Mouse (Mus musculus) kidney, embryonic 14.5 days (tissue): ENCODE data around the gene Slain2. TPM values are rescaled to one million over a fixed set of nuclear protein-coding genes. Genes with fewer than 3 reads are reported as not detected.

Experiments
- ATAC-seq: fragments of 200-750 bp; cut with Nextera tagmentation; 2 replicates; pipeline ENCODE4 v1.8.0; 2017; ENCODE audit warnings: moderate number of reproducible peaks, mild to moderate bottlenecking, moderate TSS enrichment, moderate library complexity; ENCODE audit not compliant: low FRiP score, low TSS enrichment
- H3K27ac ChIP-seq: fragments of 300-500 bp; sonication (generic); 2 replicates; pipeline ENCODE4 v1.5.1; 2014; ENCODE audit warnings: low read depth, mild to moderate bottlenecking, low read length, moderate library complexity, mixed read lengths
- H3K27me3 ChIP-seq: fragments of 300-500 bp; sonication (generic); 2 replicates; pipeline ENCODE4 v1.6.1; 2014; ENCODE audit warnings: mild to moderate bottlenecking, low read length; ENCODE audit not compliant: control insufficient read depth, insufficient read depth
- H3K36me3 ChIP-seq: fragments of 300-500 bp; sonication (generic); 2 replicates; pipeline ENCODE4 v1.6.1; 2014; ENCODE audit warnings: low read length, mixed read lengths; ENCODE audit not compliant: control insufficient read depth, insufficient read depth
- H3K4me1 ChIP-seq: fragments of 300-500 bp; sonication (generic); 2 replicates; pipeline ENCODE4 v1.6.1; 2014; ENCODE audit warnings: low read length, mixed read lengths; ENCODE audit not compliant: control insufficient read depth, insufficient read depth
- H3K4me2 ChIP-seq: fragments of 300-500 bp; sonication (generic); replicated peaks from 2 replicates; pipeline ENCODE4 v1.6.1; 2014; ENCODE audit warnings: low read depth, mild to moderate bottlenecking, low read length
- H3K4me3 ChIP-seq: fragments of 300-500 bp; sonication (generic); 2 replicates; pipeline ENCODE4 v1.5.1; 2014; ENCODE audit warnings: mild to moderate bottlenecking, low read length
- H3K9ac ChIP-seq: fragments of 300-500 bp; sonication (generic); 2 replicates; pipeline ENCODE4 v1.6.1; 2014; ENCODE audit warnings: low read depth, mild to moderate bottlenecking, low read length, moderate library complexity
- H3K9me3 ChIP-seq: fragments of 300-500 bp; sonication (generic); 2 replicates; pipeline ENCODE4 v1.6.1; 2016; ENCODE audit warnings: low read length; ENCODE audit not compliant: control insufficient read depth
- WGBS: fragments of 180-500 bp; shearing (Covaris S2); extraction: QIAGEN DNeasy Blood & Tissue Kit; methylation state at CpG from one replicate; pipeline ENCODE4 v1.1.7; 2014; 5-methylcytosine and 5-hydroxymethylcytosine counted together
- polyA plus RNA-seq: library from polyadenylated mRNA; unstranded; fragments of >200 nt; fragmentation: Nextera tagmentation; extraction: Ambion mirVana; gene quantifications from 2 replicates; pipeline ENCODE4 v1.2.1, GENCODE M21; 2014

The Slain2 gene
- polyA plus RNA-seq: 18.4 and 25.3 TPM in 2 replicates

- peak within 1 kb of the TSS; percentile 97 for H3K9ac ChIP-seq
- H3K27me3 ChIP-seq: no peaks in the 10 kb centered on the region
- H3K4me2 ChIP-seq: peak within 1 kb of the TSS; percentile 83
- WGBS: under 1% methylated on average over 77 of the region's 83 CpGs
- H3K4me3 ChIP-seq: peak within 1 kb of the TSS; percentile 96
- H3K27ac ChIP-seq: peak within 1 kb of the TSS; percentile 99
- no peaks in the 10 kb centered on the region for H3K36me3 ChIP-seq
- ATAC-seq: peak; percentile 95
- peaks cover 21% of the 10 kb centered on the region for H3K4me1 ChIP-seq
- H3K9me3 ChIP-seq: no peaks in the 10 kb centered on the region
Measured at GRCm38 (mm10) chr5:72913648-72914557, at the start of gene Slain2. Gene Slain2 (plus strand): TSS chr5:72914304.

GRCm38 (mm10) chr5:72864654-72865178 lies 49.4 kb upstream of the Slain2 start:
- Histone ChIP-seq H3K27me3 (peaks cover 7% of the 10 kb centered on the region; the same call in 1 of the 2 replicates), H3K4me3 (no peak overlapping the region), H3K4me1 (peaks cover 8% of the 10 kb centered on the region), H3K9ac (no peak overlapping the region), H3K36me3 (no peaks in the 10 kb centered on the region), H3K4me2 (no peak overlapping the region), H3K9me3 (peaks cover 5% of the 10 kb centered on the region; the same call in 1 of the 2 replicates), H3K27ac (no peak overlapping the region)
- WGBS: 73% methylated on average over 3 of the region's 3 CpGs
- no peak for ATAC-seq

GRCm38 (mm10) chr5:72866260-72866905 lies 47.7 kb upstream of the Slain2 start:
- Histone ChIP-seq H3K4me3 (no peak overlapping the region), H3K27ac (no peak overlapping the region), H3K9me3 (peaks cover 4% of the 10 kb centered on the region; the same call in 1 of the 2 replicates), H3K27me3 (peaks cover 7% of the 10 kb centered on the region; the same call in 1 of the 2 replicates), H3K4me1 (peaks cover 8% of the 10 kb centered on the region), H3K36me3 (no peaks in the 10 kb centered on the region), H3K4me2 (no peak overlapping the region; the same call in 1 of the 2 replicates), H3K9ac (no peak overlapping the region)
- 53% methylated on average over 6 of the region's 6 CpGs for WGBS
- no peak for ATAC-seq

- H3K27me3 ChIP-seq: peaks cover 7% of the 10 kb centered on the region; the same call in 1 of the 2 replicates
- no peak for ATAC-seq
- 29% methylated on average over 16 of the region's 16 CpGs for WGBS
- peak overlapping the region; percentile 59; the same call in 1 of the 2 replicates for H3K9ac ChIP-seq
- H3K36me3 ChIP-seq: no peaks in the 10 kb centered on the region
- H3K9me3 ChIP-seq: peaks cover 4% of the 10 kb centered on the region; the same call in 1 of the 2 replicates
- H3K27ac ChIP-seq: no peak overlapping the region
- H3K4me3 ChIP-seq: peak overlapping the region; percentile 48
- H3K4me2 ChIP-seq: peak overlapping the region; percentile 80
- H3K4me1 ChIP-seq: peaks cover 8% of the 10 kb centered on the region
Measured at GRCm38 (mm10) chr5:72867036-72867672, 47.0 kb upstream of the Slain2 start.

- Histone ChIP-seq H3K4me1 (peaks cover 8% of the 10 kb centered on the region), H3K27ac (0 out of 2 replicates have a peak within 1 kb of the TSS, but pooled peaks have one; percentile 0), H3K9ac (peak within 1 kb of the TSS; percentile 59), H3K9me3 (peaks cover 4% of the 10 kb centered on the region; the same call in 1 of the 2 replicates), H3K36me3 (no peaks in the 10 kb centered on the region), H3K4me3 (peak within 1 kb of the TSS; percentile 48), H3K27me3 (peaks cover 7% of the 10 kb centered on the region; the same call in 1 of the 2 replicates), H3K4me2 (peak within 1 kb of the TSS; percentile 80)
- peak; percentile 92 for ATAC-seq
- WGBS: under 1% methylated on average over 52 of the region's 60 CpGs
Measured at GRCm38 (mm10) chr5:72868091-72868875, 45.8 kb upstream of the Slain2 start, which contains the start of gene Tec. Gene Tec (minus strand): TSS chr5:72868483.

GRCm38 (mm10) chr5:72869779-72870608 lies 44.1 kb upstream of the Slain2 start:
- Histone ChIP-seq H3K9me3 (peaks cover 4% of the 10 kb centered on the region; the same call in 1 of the 2 replicates), H3K27me3 (peaks cover 7% of the 10 kb centered on the region; the same call in 1 of the 2 replicates), H3K4me2 (no peak overlapping the region), H3K9ac (no peak overlapping the region), H3K36me3 (no peaks in the 10 kb centered on the region), H3K4me3 (no peak overlapping the region), H3K27ac (no peak overlapping the region), H3K4me1 (peaks cover 8% of the 10 kb centered on the region)
- WGBS: 24% methylated on average over 14 of the region's 14 CpGs
- peak; percentile 45 for ATAC-seq

- Histone ChIP-seq H3K27ac (no peak overlapping the region), H3K4me3 (no peak overlapping the region), H3K36me3 (no peaks in the 10 kb centered on the region), H3K27me3 (peaks cover 7% of the 10 kb centered on the region; the same call in 1 of the 2 replicates), H3K4me1 (peaks cover 8% of the 10 kb centered on the region), H3K4me2 (no peak overlapping the region), H3K9me3 (peaks cover 4% of the 10 kb centered on the region; the same call in 1 of the 2 replicates), H3K9ac (no peak overlapping the region)
- 86% methylated on average over 4 of the region's 4 CpGs for WGBS
- no peak for ATAC-seq
Measured at GRCm38 (mm10) chr5:72871114-72871513, 43.0 kb upstream of the Slain2 start.
